Mouse (Mus musculus) brown adipose tissue, adult 24 weeks (tissue): ENCODE measurements around the gene Ddx39. TPM values are rescaled to one million over a fixed set of nuclear protein-coding genes. Genes with fewer than 3 reads are reported as not detected.
A peak's percentile ranks its signal among the peaks of the same experiment; 100 is the strongest.

Experiments
- H3K27ac ChIP-seq: fragments of 200-500 bp; replicated peaks from 2 replicates; pipeline ENCODE4 v1.5.1; 2012; ENCODE audit warnings: low read depth, mild to moderate bottlenecking, low read length
- H3K4me1 ChIP-seq: fragments of 200-500 bp; 2 replicates; pipeline ENCODE4 v1.6.1; 2012; ENCODE audit warnings: low read length, mixed read lengths; ENCODE audit not compliant: control insufficient read depth, insufficient read depth, insufficient read length
- H3K4me3 ChIP-seq: fragments of 200-500 bp; 2 replicates; pipeline ENCODE4 v1.5.1; 2012; ENCODE audit warnings: low read depth, mild to moderate bottlenecking, low read length, moderate library complexity; ENCODE audit not compliant: insufficient read depth
- polyA plus RNA-seq: library from polyadenylated mRNA; stranded (reverse); fragments of >200 nt; gene quantifications from 2 replicates; pipeline ENCODE4 v1.2.4, GENCODE M21; 2012; ENCODE audit not compliant: missing spikeins, insufficient read depth, insufficient read length

The Ddx39 gene
- polyA plus RNA-seq: 7.7 and 14.1 TPM in 2 replicates

DNA sequence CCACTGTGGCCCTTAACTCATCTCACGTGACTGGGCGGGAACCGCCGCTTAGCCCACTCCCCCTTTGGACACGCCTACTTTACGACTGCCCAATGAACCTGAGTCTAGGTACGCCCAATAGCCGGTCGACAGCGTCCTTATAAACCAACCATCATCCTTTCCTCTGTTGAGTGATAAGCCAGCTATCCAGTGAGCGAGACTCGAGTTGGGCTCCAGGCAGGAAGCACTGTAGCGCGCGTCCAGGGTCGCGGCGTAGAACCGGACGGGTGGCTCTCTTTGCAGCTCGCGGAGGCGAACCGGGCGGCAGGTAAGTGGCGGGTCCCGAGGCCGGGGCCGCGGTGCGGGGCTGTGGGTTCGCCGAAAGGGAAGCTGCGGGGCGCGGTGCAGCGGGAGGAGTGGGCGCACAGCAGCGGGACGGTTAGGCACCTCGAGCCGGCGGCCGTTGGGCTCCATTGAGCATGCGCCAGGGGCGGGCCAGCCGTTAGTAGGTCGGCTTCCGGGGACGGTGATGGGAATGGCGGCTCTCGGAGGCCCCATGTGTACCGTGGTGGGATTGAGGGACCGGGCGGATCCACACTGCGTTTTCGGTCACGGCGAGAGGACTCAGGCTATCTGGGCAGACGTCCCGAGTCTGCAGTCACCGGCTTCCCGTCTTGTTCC, at the start of gene Ddx39:
Ddx39 (plus strand) TSS at position 147 of the 660 bp plus-strand sequence.
- Histone ChIP-seq H3K4me3 (peak within 1 kb of the TSS; percentile 77), H3K27ac (peak within 1 kb of the TSS; percentile 76), H3K4me1 (peaks cover 3% of the 10 kb centered on the region; the same call in 1 of the 2 replicates)

DNA sequence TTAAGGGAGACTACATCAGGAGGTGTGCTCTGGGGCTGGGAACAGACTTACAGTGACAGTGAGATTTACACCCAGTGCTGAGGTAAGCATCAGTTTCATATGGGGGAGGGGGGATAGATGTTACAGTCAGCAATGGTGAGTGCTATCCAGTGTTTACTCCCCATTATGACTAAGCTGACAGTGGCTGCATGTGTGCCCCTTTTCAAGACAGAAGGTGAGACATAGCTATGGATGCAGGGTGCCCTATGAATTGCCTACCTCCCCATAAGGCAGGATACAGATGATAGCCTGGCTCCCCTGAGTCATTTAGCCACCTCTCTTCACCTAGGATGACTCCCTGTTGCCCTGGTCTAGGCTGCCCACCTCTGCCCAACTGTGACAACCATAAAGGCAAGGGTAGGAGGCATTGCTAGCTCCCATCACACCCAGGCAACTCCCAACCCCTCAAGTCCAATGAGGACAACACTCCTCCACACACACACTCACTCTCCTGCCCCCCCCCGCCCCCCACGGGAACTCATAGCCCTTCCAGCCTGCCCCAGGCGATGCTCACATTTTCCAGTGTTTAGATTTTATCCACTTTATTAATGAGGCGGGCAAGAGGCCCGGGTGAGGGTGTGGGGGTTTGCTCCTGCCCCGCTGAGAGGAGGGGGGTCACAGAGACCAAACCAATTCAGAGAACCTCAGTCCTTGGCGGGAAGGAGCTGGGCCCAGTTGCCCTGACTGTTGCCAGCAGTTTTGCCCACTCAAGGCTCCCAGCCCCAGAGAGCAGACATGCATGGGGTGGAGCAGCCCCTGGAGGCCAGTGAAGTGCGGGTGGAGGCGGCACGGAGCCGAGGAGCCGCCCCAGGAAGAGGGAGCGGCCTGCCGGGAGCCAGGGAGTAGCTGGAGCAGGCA, 48.8 kb upstream of the Ddx39 start, which contains the start of gene Ptger1:
Ptger1 (plus strand) TSS at position 710 of the 897 bp plus-strand sequence.
- no peak within 1 kb of the TSS for H3K4me3 ChIP-seq
- no peak within 1 kb of the TSS for H3K27ac ChIP-seq
- H3K4me1 ChIP-seq: peaks cover 8% of the 10 kb centered on the region; the same call in 1 of the 2 replicates

DNA sequence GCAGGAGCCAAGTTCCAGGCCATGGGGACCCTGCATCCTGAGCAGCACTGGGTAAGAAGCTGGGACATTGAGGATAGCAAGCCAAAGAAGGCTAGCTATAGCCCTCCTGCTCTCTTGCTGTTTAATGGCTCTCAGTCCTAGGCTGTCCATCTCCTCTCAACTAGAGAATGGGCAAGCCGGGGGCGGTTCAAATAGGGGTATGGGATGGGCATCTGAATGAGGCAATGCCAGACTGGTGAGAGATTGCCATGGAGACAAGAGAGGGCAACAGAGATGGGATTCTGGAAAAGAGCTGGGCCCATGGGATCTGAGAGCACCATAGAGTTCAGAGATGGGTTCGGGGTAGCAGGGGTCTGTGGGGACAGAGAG, 48.1 kb upstream of the Ddx39 start:
- Histone ChIP-seq H3K4me3 (no peak overlapping the region), H3K27ac (no peak overlapping the region)

DNA sequence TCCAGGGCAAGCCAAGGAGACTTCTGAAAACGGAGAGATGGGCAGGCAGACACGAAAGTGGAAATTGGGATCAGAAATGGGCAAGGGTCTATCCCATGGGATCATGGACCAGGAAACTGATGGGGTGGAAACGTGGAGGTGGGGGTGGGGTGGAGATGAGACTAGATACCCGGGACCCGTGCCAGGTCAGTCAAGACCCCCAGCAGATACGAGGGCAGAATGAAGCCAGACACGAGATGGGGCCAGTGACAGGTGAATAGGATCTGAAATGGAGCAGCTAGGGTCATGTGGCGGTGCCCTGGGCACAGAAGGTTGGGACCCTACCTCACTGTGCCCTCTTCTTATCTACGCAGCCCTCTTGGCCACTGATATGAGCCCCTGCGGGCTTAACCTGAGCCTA, 47.5 kb upstream of the Ddx39 start:
- Histone ChIP-seq H3K4me3 (no peak overlapping the region), H3K4me1 (peaks cover 8% of the 10 kb centered on the region; the same call in 1 of the 2 replicates), H3K27ac (no peak overlapping the region)

More for the DNA sequence above, 48.1 kb upstream of the Ddx39 start:
- peaks cover 8% of the 10 kb centered on the region; the same call in 1 of the 2 replicates for H3K4me1 ChIP-seq

DNA sequence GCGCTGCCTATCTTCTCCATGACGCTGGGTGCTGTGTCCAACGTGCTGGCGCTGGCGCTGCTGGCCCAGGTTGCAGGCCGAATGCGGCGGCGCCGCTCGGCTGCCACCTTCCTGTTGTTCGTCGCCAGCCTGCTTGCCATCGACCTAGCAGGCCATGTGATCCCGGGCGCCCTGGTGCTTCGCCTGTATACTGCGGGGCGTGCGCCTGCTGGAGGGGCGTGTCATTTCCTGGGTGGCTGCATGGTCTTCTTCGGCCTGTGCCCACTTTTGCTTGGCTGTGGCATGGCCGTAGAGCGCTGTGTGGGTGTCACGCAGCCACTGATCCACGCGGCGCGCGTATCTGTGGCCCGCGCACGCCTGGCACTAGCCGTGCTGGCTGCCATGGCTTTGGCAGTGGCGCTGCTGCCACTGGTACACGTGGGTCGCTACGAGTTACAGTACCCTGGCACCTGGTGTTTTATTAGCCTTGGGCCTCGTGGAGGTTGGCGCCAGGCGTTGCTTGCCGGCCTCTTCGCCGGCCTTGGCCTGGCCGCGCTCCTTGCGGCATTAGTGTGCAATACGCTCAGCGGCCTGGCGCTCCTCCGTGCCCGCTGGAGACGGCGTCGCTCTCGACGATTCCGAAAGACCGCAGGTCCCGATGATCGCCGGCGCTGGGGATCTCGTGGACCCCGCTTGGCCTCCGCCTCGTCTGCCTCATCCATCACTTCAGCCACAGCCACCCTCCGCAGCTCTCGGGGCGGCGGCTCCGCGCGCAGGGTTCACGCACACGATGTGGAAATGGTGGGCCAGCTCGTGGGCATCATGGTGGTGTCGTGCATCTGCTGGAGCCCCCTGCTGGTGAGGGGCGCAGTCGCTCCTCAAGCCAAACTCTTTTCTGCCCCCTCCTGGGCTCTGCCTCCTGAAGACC, 46.7 kb upstream of the Ddx39 start:
- Histone ChIP-seq H3K27ac (no peak overlapping the region), H3K4me1 (peaks cover 8% of the 10 kb centered on the region; the same call in 1 of the 2 replicates), H3K4me3 (peak overlapping the region; percentile 28; the same call in 1 of the 2 replicates)

DNA sequence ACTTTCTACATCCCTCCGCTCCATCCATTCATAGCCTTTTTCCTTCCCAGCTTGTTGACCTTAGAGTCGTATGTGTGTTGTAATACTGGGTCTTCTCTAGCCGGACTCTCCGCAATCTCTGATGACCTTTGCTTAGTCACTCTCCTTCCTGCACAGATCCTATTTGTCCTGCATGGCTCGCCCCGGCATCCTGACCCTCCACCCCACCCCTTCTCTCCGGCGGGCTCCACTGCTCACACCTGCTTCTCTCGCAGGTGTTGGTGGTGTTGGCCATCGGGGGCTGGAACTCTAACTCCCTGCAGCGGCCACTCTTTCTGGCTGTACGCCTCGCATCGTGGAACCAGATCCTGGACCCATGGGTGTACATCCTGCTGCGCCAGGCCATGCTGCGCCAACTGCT, 46.0 kb upstream of the Ddx39 start:
- Histone ChIP-seq H3K4me3 (no peak overlapping the region), H3K4me1 (peaks cover 8% of the 10 kb centered on the region; the same call in 1 of the 2 replicates), H3K27ac (no peak overlapping the region)

DNA sequence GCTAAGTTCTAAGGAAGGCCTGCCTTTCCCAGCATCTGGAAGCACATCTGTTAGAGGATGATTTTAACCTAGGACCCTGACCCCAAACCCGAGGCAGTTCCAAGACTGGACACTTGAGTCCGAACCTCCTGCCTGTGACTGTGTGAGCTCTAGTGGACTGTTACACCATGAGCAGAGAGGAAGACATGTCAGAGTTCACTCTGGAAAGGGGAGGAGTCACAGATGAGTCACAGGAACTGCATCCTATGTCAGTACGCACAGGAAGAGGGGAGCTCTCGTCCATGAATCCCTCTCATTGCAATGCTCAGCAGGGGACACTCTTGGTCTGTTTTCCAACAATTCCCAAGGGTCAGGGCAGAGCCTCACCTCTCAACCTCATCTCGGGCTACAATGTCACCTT, 42.0 kb upstream of the Ddx39 start:
- Histone ChIP-seq H3K4me1 (no peaks in the 10 kb centered on the region), H3K4me3 (no peak overlapping the region), H3K27ac (no peak overlapping the region)

DNA sequence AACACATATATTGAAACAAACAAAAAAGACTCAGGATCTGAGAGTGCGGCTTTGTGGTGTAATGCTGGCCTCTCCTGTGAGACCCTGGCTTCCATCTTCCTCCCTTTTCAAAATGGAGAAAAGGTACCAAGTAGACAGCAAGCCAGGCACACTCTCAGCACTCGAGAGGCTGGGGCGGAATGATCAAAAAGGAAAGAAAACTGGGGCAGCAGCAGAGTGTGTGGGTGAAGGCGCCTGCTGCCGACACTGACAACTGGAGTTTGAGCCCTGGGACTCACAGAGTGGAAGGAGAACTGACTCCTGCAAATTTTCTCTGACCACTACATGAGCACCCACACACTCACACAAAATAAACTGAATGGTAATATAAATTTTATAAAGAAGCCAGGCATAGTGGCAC, 40.5 kb upstream of the Ddx39 start:
- H3K27ac ChIP-seq: no peak overlapping the region
- H3K4me1 ChIP-seq: no peaks in the 10 kb centered on the region
- no peak overlapping the region for H3K4me3 ChIP-seq

DNA sequence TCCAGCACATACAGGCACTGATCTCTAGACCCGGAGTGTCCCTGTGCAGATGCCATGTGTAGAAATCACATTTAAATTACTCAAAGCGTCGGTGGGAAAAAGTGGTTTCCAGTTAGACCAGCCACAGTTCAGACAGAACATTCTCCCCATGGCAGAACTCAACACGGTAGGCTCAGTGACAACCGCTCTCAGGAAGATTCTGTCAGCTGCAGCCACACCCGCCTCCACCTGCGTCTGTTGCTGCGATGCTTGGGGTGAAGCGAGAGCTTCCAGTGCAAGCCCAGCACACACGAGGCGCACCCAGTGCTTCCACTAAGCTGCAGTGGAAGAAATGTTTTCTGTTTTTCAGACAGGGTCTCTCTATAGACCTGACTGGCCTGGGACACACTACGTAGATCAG, 35.1 kb upstream of the Ddx39 start:
- peaks cover 8% of the 10 kb centered on the region for H3K4me1 ChIP-seq
- H3K27ac ChIP-seq: no peak overlapping the region
- H3K4me3 ChIP-seq: no peak overlapping the region

DNA sequence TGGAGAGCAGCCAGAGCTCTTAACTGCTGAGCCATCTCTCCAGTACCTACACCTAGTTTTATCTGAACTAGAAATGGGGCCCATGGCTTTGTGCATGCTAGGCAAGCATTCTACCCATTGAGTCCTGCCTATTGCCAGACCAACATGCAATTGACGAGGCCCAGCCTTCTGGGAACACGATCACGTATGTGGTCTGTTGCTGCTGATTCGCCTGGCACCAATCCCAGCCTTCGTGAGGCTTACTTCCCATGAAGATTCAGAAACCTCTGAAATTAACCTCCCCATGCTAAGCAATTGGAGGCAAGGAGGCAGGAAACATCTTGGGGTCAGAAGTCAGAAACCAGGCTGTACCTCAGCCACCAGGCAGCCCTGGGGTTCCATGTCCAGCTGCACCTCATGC, 34.4 kb upstream of the Ddx39 start:
- H3K4me1 ChIP-seq: peaks cover 12% of the 10 kb centered on the region
- H3K27ac ChIP-seq: 0 out of 2 replicates have a peak overlapping the region, but pooled peaks have one; percentile 9

DNA sequence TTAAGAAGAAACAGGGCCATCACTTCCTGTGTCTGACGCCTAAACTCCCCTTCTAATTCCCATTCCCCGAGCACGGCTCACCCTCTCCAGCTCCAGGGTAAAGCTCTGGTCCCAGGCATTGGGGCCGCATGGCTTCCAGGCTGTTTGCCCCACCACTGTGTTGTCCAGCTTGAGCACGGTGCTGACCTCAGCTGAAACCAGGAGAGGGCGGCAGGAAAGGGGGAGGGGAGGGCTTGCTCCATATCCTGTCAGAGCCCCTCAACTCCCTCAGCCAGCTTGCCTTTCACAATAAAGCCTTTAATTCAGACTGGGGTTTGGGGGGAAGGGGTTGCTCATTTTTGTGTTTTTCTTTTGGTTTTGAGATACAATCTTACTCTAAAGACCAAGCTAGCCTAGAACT, 33.9 kb upstream of the Ddx39 start:
- Histone ChIP-seq H3K4me1 (peaks cover 14% of the 10 kb centered on the region), H3K27ac (0 out of 2 replicates have a peak overlapping the region, but pooled peaks have one; percentile 9), H3K4me3 (no peak overlapping the region)

More for the DNA sequence above, 34.4 kb upstream of the Ddx39 start:
- no peak overlapping the region for H3K4me3 ChIP-seq

DNA sequence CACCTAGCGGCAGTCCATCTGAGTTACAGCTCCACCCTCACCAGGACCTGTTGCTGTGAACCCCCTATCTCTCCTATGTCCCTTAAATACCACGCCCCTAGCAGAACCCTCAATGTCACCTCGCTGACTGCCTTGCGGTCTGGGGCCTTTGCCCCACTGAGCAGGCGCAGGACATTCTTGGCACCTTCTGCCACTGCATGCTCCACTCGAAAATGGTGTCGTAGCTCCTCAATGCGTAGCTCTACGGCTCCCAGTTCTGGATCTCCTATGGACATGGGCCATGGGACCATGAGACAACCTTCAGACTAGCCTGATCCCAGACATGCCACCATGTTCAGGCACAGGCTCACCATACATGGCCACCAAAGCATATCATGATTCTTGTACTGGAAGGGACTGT, 30.5 kb upstream of the Ddx39 start:
- Histone ChIP-seq H3K4me1 (peaks cover 14% of the 10 kb centered on the region), H3K4me3 (peak overlapping the region; percentile 13; the same call in 1 of the 2 replicates), H3K27ac (peak overlapping the region; percentile 100)

DNA sequence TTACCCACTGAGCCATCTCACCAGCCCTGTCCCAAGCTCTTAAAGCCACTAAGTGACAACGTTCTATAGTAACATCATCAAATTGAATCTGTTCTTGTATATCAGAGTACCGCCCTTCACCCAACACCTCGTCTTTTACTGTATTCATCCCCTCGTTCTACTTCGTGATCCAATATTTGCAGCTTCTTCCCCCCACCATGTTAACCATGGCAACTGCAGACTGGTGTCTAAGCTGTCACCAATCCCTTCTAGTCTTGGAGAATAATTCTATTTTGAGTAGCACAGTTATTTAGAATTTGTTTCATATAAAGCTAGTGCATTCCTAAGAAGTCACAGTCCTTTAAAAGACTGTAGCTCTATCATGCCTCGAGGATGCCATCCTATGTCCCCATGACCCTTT, 25.7 kb upstream of the Ddx39 start:
- H3K4me3 ChIP-seq: no peak overlapping the region
- H3K4me1 ChIP-seq: peaks cover 22% of the 10 kb centered on the region
- H3K27ac ChIP-seq: no peak overlapping the region

DNA sequence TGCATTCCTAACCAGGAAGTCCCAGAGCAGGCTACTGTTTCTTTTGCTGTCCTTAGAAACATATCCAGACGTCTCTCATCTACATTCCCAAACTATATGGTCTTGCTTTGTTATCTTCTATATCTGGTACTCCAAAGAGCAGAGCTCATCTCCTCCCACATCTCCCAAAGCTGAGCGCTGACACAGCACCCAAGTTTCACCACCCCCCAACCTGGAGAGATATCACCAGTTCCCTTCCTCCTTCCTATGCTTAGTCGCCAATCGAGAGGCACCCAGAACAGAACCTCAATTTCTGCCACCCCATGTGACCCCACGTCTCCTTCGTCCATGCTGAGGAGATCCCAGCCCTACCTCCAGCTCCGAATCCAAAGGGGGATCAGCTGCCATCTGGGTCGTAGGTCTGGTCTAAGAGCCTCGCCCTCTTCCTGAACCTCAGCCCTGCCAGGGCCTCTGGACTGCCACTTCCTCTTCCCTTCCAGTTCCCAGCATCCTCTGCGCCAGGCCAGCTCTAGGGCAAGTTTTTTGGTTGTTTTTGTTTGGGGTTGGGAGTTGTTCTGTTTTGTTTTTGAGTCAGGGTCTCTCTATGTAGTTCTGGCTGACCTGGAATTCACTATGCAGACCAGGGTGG, 21.3 kb upstream of the Ddx39 start:
- H3K4me3 ChIP-seq: peak overlapping the region; percentile 27
- peak overlapping the region; percentile 63 for H3K27ac ChIP-seq
- H3K4me1 ChIP-seq: peaks cover 37% of the 10 kb centered on the region
